Mouse (Mus musculus): Measurements from ENCODE around the gene Msl2.
A peak's percentile ranks its signal among the peaks of the same experiment; 100 is the strongest.

The Msl2 gene

DNA sequence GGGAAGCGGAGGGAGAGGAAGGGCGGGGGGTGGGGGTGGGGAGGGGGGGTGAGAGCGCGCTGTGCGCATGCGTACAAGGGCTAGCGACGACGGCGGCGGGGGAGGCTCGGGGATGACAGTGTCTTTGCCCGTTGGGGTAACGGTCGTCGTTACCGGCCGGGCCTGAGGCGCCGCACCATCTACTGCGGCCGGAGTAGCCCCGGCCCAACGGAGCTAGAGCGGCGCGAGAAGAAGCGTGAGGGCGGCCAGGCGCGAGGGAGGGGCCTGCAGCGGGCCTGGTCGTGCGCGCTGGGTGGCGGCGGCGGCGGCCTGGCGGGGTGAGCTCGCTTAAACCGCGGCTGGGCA, at the start of gene Msl2:
TSS of gene Msl2 (plus strand) at position 115 of the 345 bp plus-strand sequence.
- no peak for DNase-seq

GRCm38 (mm10) chr9:101033761-101034447, 40.0 kb upstream of the Msl2 start:
- peak; percentile 74 for DNase-seq

DNA sequence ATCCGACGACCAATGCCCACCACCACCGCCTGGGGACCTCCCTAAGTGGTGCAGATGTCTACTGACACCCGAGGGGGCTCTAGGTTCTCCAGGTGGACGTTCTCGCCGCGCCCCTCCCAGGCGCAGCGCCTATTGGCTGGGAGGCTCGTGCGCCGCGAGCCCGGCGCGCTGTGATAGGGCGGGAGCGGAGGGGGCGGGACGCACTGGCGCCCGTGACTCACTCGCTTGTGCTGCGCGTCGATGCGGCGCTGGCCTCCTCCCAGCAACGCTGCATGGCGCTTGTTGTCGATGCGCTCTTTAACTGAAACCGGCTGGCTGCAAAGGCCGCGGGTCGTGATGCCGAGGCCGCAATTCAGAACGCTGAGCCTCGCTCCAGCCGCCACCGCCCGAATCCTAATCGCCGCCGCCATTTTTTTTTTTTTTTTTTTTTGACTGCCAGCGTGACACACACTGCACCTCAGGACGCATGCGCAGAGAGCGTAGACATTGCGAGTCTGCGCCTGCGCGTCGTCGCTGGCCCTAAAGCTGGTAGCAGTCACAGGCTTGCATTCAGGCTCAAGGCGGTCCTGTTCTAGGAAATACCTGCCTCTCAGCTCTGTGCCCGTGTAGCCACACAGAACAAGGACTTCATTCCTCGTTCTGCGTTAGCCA, 39.3 kb upstream of the Msl2 start, which contains the start of gene Pccb:
TSS of gene Pccb (minus strand) at position 451 of the 651 bp plus-strand sequence.
- DNase-seq = peak; percentile 100

DNA sequence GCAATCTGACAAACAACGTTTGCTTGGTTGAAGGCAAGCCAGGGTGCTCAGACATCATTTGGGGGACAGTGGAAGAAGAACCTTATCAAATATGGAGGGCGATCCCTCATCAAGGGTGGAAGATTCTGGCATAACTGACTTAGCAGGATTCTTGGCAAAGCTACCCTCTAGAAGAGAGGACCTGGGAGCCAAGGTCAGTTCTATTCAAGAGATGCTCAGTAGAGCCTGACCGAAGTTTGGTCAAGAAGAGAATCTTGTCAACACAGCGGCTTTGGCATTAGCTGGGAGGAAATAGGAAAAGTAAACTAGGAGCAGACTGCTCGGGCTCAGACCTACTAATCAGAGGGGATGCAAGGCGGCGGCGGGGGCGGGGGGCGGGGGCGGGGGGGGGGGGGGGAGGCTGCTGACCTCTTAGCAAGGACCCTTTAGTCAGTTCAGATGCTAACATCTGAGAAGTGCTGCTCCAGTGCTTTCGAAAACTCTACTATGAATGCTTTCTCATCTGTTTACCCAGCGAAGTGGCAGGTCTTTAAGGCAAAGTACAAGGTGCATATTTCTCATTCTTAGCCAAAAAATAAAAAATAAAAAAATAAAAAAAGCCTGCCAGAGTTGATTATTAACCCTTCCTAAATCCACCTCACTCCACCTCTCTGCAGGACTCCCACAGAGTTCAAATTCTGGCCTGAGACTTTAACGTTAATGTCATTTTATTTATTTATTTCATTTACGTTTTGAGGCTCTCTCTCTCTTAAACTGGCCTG, 37.9 kb upstream of the Msl2 start:
- DNase-seq = peak; percentile 81

DNA sequence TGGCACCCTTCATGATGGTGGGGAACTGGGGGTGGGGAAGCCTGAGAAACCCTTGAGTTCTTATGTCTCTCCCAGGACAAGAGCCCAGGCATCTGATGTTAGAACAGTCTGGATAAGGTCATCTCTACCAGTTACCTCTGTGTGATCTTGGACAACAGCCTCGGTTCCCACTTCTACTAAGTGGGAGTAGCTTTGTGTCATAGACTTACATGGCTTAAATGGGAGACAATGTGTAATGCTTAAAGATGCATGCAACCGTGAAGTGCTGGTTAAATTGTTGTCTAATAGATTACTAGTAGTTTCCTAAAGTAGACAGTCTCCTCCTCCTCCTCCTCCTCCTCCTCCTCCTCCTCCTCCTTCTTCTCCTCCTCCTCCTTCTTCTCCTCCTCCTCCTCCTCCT, 37.0 kb upstream of the Msl2 start:
- no peak for DNase-seq

DNA sequence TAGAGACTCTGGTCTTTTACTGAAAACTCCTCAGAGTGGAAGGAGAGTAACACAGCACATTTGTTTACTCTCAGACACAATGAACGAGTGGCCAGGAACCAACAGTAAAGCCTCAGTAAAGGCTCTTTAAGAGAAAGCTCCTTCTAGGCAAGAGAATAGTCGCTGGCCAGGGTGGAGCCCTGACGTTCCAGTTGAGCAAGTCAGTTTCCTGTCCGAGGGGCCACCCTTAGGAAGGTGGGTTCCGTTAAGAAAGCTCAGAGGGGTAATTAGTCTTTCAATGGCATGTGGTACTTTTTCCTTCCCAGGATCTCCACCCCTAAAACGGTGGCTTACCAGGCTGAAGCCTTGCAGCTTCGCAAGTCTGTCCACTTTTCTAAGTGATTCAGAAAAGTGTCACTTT, 36.5 kb upstream of the Msl2 start:
- DNase-seq = peak; percentile 93

DNA sequence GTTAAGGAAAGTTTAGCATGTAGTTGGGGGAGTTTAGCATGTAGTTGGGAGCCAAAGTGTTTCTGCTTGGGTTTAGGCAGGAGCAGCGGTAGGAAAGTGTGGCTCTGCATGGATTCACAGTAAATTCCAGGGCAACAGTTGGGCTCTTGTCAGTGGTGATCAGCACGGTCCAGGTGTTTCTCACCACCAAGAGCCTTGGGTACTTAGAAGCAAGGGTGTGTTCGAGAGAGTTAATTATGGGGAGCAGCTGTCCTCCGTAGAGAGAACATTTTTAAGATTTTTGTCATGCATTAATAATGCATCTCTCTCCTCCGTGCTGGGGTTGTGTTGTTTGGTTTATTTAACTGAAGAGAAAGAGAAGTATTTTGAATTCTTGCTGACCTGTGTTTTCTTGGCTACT, 35.3 kb upstream of the Msl2 start:
- no peak for DNase-seq

DNA sequence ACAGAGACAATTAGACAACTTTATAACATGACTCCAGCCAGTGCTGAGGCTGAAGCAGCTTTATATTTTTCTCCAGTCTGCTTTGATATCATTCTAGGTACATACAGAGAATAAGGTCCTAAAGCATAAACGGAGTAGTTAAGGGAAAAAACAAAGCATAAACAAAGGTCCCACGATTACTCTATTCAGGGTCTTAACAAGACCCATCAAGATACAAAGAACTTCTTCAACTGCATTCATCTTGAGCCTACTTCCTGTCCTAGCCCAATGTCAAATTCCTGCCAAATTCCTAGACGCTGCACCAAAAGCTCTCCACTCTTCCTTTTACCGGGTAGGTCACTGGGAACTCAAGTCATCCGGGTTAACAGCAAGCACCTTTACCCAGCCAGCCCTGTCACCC, 32.4 kb upstream of the Msl2 start:
- no peak for DNase-seq

DNA sequence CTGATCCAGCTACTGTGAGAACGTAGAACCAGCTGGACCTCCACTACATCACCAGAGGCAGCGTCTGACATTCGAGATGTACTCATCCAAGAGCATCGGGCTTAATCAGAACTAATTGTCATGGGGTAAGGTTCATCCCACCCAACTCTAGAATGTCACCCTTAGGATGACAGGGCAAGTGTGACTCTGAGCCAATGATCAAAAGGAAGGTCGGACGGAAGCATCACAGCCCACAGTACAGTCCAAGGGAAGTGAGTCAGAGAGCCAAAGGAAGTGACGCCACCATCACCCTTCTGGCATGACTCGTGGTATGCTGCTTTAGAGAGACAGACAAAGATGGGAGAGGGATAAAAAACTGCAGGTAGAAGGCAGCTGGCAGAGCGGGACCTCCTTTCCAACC, 31.7 kb upstream of the Msl2 start:
- peak; percentile 85 for DNase-seq

DNA sequence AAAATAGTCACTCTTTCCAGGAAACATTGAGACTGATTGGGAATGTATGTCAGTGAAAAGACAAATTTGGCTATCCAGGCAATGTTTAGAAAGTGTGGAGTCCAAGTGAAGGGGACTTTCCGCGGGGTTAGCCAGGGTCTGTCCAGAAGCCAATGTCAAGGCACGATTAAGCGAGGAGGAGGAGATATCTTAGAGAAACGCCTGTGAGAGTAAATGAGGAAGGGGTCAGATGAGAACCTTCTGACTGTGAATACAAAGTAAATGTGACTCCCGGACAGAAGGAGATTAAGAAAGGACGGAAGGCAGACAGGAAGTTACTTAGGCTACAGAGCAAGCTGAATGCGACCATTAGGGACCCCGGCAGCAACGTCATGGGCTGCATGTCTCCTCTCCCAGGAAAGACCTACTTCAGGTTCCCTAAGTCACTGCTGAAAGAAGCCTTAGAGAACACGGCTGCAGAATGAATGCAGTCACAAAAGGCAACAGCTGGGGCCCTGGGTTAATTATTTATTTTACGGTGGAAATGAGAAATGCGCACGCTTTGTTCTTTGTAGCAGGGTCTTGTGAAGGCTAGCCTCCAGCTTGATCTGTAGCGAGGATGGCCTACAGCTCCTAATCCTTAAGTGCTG, 28.1 kb upstream of the Msl2 start:
- DNase-seq = peak; percentile 62

GRCm38 (mm10) chr9:101052007-101052406, 21.9 kb upstream of the Msl2 start:
- DNase-seq = no peak

DNA sequence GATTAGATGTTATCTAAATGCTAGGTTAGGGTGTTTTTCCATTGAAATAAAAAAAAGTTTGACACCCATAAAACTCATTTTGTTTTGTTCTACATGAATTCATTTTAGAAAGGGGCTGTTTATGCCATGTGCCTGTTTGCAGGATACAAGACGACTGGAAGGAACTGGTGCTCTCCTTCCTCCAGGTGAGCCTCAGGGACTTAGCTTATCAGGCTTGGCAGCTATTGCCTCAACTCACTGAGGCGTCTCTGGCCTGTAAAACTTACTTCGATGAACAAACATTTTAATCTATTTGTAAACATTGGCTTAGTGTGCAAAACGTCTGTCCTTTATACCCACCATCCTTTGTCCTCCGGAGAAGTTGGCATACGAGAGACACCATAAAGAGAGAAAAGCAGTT, 21.2 kb upstream of the Msl2 start:
- DNase-seq = no peak

GRCm38 (mm10) chr9:101053279-101053678, 20.6 kb upstream of the Msl2 start:
- DNase-seq = peak; percentile 53

DNA sequence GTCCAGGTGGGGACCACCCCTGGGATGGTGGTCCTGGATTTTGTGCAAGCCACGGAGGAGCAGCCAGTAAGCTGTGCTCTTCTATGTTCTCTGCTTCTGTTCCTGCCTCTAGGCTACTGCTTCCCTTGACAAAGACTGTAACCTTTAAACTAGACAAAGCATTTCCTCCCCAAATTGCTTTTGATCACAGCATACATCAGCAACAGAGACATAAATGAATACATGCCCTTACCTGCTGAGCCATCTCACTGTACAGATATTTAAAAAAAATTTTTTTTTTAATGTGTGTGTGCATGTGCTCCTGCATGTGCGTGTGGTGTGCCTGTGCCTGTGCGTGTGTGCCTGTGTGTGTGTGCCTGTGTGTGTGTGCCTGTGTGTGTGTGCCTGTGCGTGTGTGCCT, 16.7 kb upstream of the Msl2 start:
- peak; percentile 69 for DNase-seq

DNA sequence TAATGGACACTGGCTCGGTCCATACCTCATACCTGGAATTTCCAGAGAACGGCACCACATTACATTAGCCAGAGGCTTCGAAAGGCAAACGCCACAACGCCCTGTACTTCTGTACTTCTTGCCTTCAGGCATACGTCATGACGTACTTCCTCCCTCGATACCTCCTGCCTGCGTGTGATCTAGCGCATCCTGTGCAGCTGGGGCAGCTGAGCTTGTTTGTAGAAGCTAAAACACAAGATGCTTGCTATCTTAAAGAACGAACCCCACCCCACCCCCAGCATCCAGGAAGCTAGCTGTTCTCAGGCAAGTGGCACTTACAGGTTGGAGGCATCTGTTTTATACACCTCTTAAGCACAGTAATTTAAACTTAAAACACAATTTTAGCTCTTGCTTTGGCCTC, 12.9 kb upstream of the Msl2 start:
- no peak for DNase-seq

DNA sequence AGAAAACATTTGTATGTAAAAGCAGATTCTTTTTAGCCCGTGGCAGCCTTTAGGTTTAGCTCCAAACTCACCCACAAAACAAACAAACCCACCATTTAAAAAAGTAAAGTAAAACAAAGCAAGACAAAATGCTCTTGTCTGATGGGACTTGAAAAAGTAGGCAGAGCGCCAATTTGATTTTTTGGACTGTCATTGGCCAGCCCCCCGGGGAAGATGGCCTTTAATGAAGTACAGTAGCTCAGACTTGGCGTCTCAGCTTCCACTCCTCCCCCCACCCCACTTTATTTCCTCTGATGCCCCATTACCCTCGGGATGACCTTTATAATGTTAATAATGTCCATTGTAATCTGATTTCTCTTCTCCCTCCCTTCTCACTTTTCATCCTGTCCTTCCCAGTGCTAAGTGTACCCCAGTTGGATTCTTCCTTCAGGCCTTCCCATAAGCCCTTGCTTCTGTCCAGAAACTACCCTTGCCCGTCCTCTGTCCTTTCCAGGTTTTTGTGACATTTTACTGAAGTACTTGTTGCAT, 11.6 kb upstream of the Msl2 start:
- peak; percentile 55 for DNase-seq

DNA sequence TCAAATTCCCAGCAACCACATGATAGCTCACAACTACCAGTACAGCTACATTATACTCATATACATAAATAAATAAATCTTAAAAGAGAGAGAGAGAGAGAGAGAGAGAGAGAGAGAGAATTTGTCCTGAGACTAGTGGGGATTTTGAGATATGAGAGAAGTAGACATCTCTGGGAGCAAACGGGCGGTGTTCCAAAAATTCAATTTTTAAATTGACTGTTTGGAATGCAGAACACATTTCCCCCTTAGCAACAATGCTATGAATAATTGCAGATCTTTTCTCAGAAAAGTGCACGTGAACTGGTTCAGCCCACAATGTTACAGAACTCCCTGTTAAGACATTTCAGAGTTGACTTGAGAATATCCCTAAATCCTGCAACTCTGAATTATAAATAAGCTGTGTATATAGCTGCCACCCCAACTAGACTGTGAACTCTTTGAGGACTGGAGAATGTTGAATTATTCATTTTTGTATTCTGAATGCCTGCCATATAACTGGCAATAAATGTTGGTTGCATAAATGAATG, 8.8 kb upstream of the Msl2 start:
- DNase-seq = no peak

GRCm38 (mm10) chr9:101069781-101070180, 4.1 kb upstream of the Msl2 start:
- DNase-seq = peak; percentile 35

- DNase-seq = peak; percentile 71
Observed at GRCm38 (mm10) chr9:101072506-101072905, 1.4 kb upstream of the Msl2 start.

GRCm38 (mm10) chr9:101073041-101073986, 587 bp upstream of the Msl2 start:
- peak; percentile 100 for DNase-seq

- peak; percentile 99 for DNase-seq
Observed at GRCm38 (mm10) chr9:101074332-101075021, 576 bp downstream of the Msl2 start.

All from heart, adult 11 months (tissue).